Mouse (Mus musculus): ENCODE results near the gene Prox1.

DNA sequence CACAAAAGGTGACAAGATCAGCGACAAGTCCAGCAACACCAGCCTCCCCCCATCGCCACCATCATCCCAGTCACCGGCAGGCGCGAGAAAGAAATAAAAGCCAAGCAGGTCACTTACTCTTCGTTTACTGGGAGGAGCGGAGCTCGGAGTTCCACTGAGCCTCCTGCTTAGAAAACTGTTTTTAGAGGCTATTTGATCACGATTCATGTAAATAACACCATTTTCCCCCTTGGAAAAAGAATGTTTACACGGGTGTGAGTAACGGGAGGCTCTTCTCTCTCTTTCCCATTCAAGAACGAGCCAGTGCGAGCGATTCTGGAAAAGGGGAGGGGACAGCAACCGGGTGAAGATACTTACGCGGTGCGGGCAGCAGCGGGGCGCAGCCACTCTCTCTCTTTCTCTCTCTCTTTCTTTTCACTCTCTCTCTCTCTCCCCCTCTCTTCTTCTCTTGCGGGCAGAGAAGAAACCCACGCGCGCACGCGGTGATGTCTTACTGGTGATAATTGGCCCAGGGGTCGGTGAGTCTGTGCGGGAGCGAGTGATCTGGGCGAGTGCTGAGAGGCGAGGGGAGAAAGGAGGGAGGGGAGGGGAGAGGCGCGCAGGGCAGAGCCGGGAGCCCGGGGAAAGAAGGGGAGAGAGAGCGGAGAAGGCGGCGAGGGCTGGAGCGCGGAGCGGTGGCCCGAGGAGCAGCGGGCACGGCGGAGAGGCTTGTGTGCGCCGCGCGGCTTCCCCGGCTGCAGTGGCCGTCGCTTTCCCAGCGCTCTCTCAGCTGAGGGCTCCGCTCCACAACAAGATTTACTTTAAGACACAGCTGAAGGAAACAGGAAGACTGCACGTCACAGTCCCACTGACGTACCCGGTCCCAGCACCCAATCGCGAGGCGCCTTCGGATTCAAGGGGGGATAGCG lies at the start of gene Prox1:
- TF ChIP-seq CTCF (IDR thresholded peaks at IDR 0.05; ENCODE audit: control insufficient read depth, insufficient read depth, insufficient read length) (no peak), CEBPB (IDR thresholded peaks at IDR 0.05; ENCODE audit: low read depth) (no peak), MAX (IDR thresholded peaks at IDR 0.05) (no peak), USF1 (IDR thresholded peaks at IDR 0.05; ENCODE audit: low read depth) (no peak), MYOD1 (IDR thresholded peaks at IDR 0.05; ENCODE audit: control insufficient read depth, insufficient read length, low read depth) (no peak), MYOG (IDR thresholded peaks at IDR 0.05; ENCODE audit: control insufficient read depth, extremely low read depth, insufficient read length) (no peak)

All from C2C12 (cell line).